Mouse (Mus musculus) forebrain, postnatal 0 days (tissue): ENCODE data around the gene Klk10. TPM values are rescaled to one million over a fixed set of nuclear protein-coding genes. Genes with fewer than 3 reads are reported as not detected.

ENCODE experiments used
- ATAC-seq: fragments of 200-750 bp; cut with Nextera tagmentation; 2 replicates; pipeline ENCODE4 v1.8.0; 2017; ENCODE audit warnings: mild to moderate bottlenecking, moderate library complexity
- DNase-seq: peaks from one replicate; pipeline ENCODE4 v3.0.0-alpha.2; 2015
- H3K27ac ChIP-seq: fragments of 300-500 bp; sonication (generic); 2 replicates; pipeline ENCODE4 v1.5.1; 2014; ENCODE audit warnings: low read depth, mild to moderate bottlenecking, antibody characterized with exemption, low read length, moderate library complexity, mixed read lengths
- H3K27me3 ChIP-seq: fragments of 300-500 bp; sonication (generic); 2 replicates; pipeline ENCODE4 v1.6.1; 2014; ENCODE audit warnings: mild to moderate bottlenecking, low read length, mixed read lengths; ENCODE audit not compliant: insufficient read depth
- H3K36me3 ChIP-seq: fragments of 300-500 bp; sonication (generic); 2 replicates; pipeline ENCODE4 v1.6.1; 2014; ENCODE audit warnings: mild to moderate bottlenecking, moderate library complexity; ENCODE audit not compliant: insufficient read depth
- H3K4me1 ChIP-seq: fragments of 300-500 bp; sonication (generic); 2 replicates; pipeline ENCODE4 v1.6.1; 2014; ENCODE audit warnings: antibody characterized with exemption; ENCODE audit not compliant: insufficient read depth
- H3K4me2 ChIP-seq: fragments of 300-500 bp; sonication (generic); 2 replicates; pipeline ENCODE4 v1.6.1; 2014; ENCODE audit warnings: low read depth, mild to moderate bottlenecking, moderate library complexity
- H3K4me3 ChIP-seq: fragments of 300-500 bp; sonication (generic); 2 replicates; pipeline ENCODE4 v1.5.1; 2014; ENCODE audit warnings: low read depth, low read length, mixed read lengths
- H3K9ac ChIP-seq: fragments of 300-500 bp; sonication (generic); 2 replicates; pipeline ENCODE4 v1.6.1; 2014; ENCODE audit warnings: mild to moderate bottlenecking
- H3K9me3 ChIP-seq: fragments of 300-500 bp; sonication (generic); 2 replicates; pipeline ENCODE4 v1.6.1; 2016; ENCODE audit warnings: low read length
- CTCF ChIP-seq: sonication (generic); IDR thresholded peaks from 2 replicates; pipeline ENCODE4 v1.5.1; 2016; ENCODE audit warnings: antibody characterized with exemption, control low read depth, low read depth
- WGBS: fragments of 180-500 bp; shearing (Covaris S2); extraction: QIAGEN DNeasy Blood & Tissue Kit; methylation state at CpG from one replicate; pipeline ENCODE4 v1.1.7; 2014; 5-methylcytosine and 5-hydroxymethylcytosine counted together
- polyA plus RNA-seq: library from polyadenylated mRNA; unstranded; fragments of >200 nt; fragmentation: Nextera tagmentation; extraction: Ambion mirVana; gene quantifications from 2 replicates; pipeline ENCODE4 v1.2.1, GENCODE M21; 2015
- total RNA-seq: library from RNA; depleted of rRNA; stranded (reverse); fragments of >200 nt; gene quantifications from 2 replicates; pipeline ENCODE4 v1.2.3, GENCODE M21; 2014

Klk10 gene
- total and polyA plus RNA-seq, 2 experiments from 2014 or later = 0.18 TPM; not detected in 1

GRCm38 (mm10) chr7:43796355-43796754, 15.5 kb downstream of the Klk10 start:
- Histone ChIP-seq H3K4me3 (peak overlapping the region; percentile 51), H3K27ac (no peak overlapping the region), H3K4me2 (peak overlapping the region; percentile 62), H3K27me3 (no peaks in the 10 kb centered on the region; the same call in 1 of the 2 replicates), H3K9ac (peak overlapping the region; percentile 48; the same call in 1 of the 2 replicates), H3K4me1 (no peaks in the 10 kb centered on the region), H3K36me3 (no peaks in the 10 kb centered on the region), H3K9me3 (no peaks in the 10 kb centered on the region)
- 6% methylated on average over 8 of the region's 8 CpGs for WGBS
- peak; percentile 11 for DNase-seq
- peak; percentile 40 for ATAC-seq
- no peak for TF ChIP-seq CTCF

- TF ChIP-seq CTCF = no peak
- Histone ChIP-seq H3K27ac (0 out of 2 replicates have a peak within 1 kb of the TSS, but pooled peaks have one; percentile 35), H3K36me3 (no peaks in the 10 kb centered on the region), H3K4me2 (peak within 1 kb of the TSS; percentile 62), H3K4me3 (peak within 1 kb of the TSS; percentile 51), H3K9ac (peak within 1 kb of the TSS; percentile 48), H3K27me3 (no peaks in the 10 kb centered on the region; the same call in 1 of the 2 replicates), H3K4me1 (no peaks in the 10 kb centered on the region), H3K9me3 (no peaks in the 10 kb centered on the region)
- ATAC-seq (peak; percentile 61), DNase-seq (no peak)
- WGBS = under 1% methylated on average over 28 of the region's 28 CpGs
Measured at GRCm38 (mm10) chr7:43797333-43797769, 16.5 kb downstream of the Klk10 start, which contains the start of gene Klk8. TSS of gene Klk8 (plus strand) at chr7:43797577.

DNA sequence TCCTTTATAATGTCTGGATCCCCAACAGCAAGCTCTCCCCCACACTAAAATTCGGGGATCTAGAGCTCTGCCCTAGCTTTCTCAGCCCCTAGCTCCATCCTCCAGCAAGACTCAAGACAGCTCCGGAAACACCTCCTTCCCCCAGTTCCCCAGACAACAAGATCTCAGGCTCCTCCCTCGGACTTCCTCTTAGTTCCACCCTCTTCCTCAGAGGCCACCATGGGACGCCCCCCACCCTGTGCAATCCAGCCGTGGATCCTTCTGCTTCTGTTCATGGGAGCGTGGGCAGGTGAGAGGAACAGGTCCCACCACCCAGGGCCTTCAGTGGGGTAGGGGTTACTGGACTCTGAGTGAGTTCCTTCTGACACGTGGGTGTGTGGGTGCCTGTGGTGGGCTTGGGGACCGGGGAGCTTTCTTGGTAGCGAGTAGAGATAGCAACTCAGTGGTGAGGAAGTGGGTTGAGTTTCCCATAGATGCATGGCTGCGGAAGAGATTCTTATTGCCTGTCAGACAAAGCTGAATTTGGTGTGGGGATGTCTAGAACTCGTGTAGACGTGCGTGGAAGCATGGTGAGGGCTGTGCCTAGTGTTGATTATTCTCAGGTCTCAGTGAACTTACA, 17.1 kb downstream of the Klk10 start:
- no peaks in the 10 kb centered on the region for H3K36me3 ChIP-seq
- peak overlapping the region; percentile 62 for H3K4me2 ChIP-seq
- H3K27ac ChIP-seq = no peak overlapping the region
- no peaks in the 10 kb centered on the region for H3K4me1 ChIP-seq
- TF ChIP-seq CTCF = no peak
- H3K9ac ChIP-seq = peak overlapping the region; percentile 48; the same call in 1 of the 2 replicates
- peak; percentile 13 for DNase-seq
- H3K9me3 ChIP-seq = no peaks in the 10 kb centered on the region
- H3K27me3 ChIP-seq = no peaks in the 10 kb centered on the region; the same call in 1 of the 2 replicates
- peak; percentile 83 for ATAC-seq
- 38% methylated on average over 13 of the region's 13 CpGs for WGBS
- H3K4me3 ChIP-seq = peak overlapping the region; percentile 51

- 76% methylated on average over 7 of the region's 7 CpGs for WGBS
- no peak for TF ChIP-seq CTCF
- Histone ChIP-seq H3K4me1 (no peaks in the 10 kb centered on the region), H3K4me2 (no peak overlapping the region), H3K27me3 (no peaks in the 10 kb centered on the region; the same call in 1 of the 2 replicates), H3K36me3 (no peaks in the 10 kb centered on the region), H3K4me3 (no peak overlapping the region), H3K9ac (no peak overlapping the region), H3K27ac (no peak overlapping the region), H3K9me3 (no peaks in the 10 kb centered on the region)
- DNase-seq = no peak
- no peak for ATAC-seq
Measured at GRCm38 (mm10) chr7:43799876-43800275, 19.0 kb downstream of the Klk10 start.

GRCm38 (mm10) chr7:43810994-43811393, 30.2 kb downstream of the Klk10 start, which contains the start of gene Klk7:
TSS of gene Klk7 (plus strand) at chr7:43811294.
- ATAC-seq (no peak), DNase-seq (no peak)
- no peaks in the 10 kb centered on the region for H3K9me3 ChIP-seq
- no peak within 1 kb of the TSS for H3K27ac ChIP-seq
- no peak for TF ChIP-seq CTCF
- WGBS = 61% methylated on average over 5 of the region's 5 CpGs
- H3K4me3 ChIP-seq = no peak within 1 kb of the TSS
- H3K27me3 ChIP-seq = no peaks in the 10 kb centered on the region
- no peaks in the 10 kb centered on the region for H3K4me1 ChIP-seq
- H3K4me2 ChIP-seq = no peak within 1 kb of the TSS
- H3K9ac ChIP-seq = no peak within 1 kb of the TSS
- no peaks in the 10 kb centered on the region for H3K36me3 ChIP-seq

- H3K36me3 ChIP-seq = no peaks in the 10 kb centered on the region
- H3K27ac ChIP-seq = no peak overlapping the region
- no peak for DNase-seq
- H3K4me3 ChIP-seq = no peak overlapping the region
- H3K4me2 ChIP-seq = no peak overlapping the region
- no peak for TF ChIP-seq CTCF
- ATAC-seq = no peak
- 92% methylated on average over 7 of the region's 7 CpGs for WGBS
- H3K27me3 ChIP-seq = no peaks in the 10 kb centered on the region
- H3K9ac ChIP-seq = no peak overlapping the region
- H3K9me3 ChIP-seq = no peaks in the 10 kb centered on the region
- H3K4me1 ChIP-seq = no peaks in the 10 kb centered on the region
Measured at GRCm38 (mm10) chr7:43815211-43815610, 34.4 kb downstream of the Klk10 start.

- Histone ChIP-seq H3K36me3 (no peaks in the 10 kb centered on the region), H3K27me3 (no peaks in the 10 kb centered on the region), H3K9ac (no peak overlapping the region), H3K4me1 (no peaks in the 10 kb centered on the region), H3K4me2 (no peak overlapping the region), H3K4me3 (no peak overlapping the region), H3K27ac (no peak overlapping the region), H3K9me3 (no peaks in the 10 kb centered on the region)
- no peak for ATAC-seq
- no peak for TF ChIP-seq CTCF
- no peak for DNase-seq
Measured at GRCm38 (mm10) chr7:43816746-43817145, 35.9 kb downstream of the Klk10 start.
